ENCODE assay signal across 8 mouse cellular contexts in genomic region chr19:4304251-4304821, GRCm38 (mm10). TPM values are rescaled to one million over a fixed set of nuclear protein-coding genes. Genes with fewer than 3 reads are reported as not detected.
DNase-seq lines count a peak whose midpoint lies in the region; ATAC-seq lines count a peak whose summit lies in the region.

No protein-coding gene starts in this region.

- WGBS in forebrain, embryonic 14.5 days: 74% methylated on average over 5 of the region's 5 CpGs
- WGBS in limb, embryonic 15.5 days: 64% methylated on average over 5 of the region's 5 CpGs

- no peak overlapping the region for H3K27ac ChIP-seq in forebrain, embryonic 14.5 days (ENCODE audit: low read depth, low read length)
- H3K27ac ChIP-seq in limb, embryonic 15.5 days: peak overlapping the region; percentile 14; the same call in 1 of the 2 replicates

- peaks cover 40% of the 10 kb centered on the region for H3K4me1 ChIP-seq in forebrain, embryonic 14.5 days (ENCODE audit: control insufficient read depth, insufficient read depth, low read length)
- peaks cover 72% of the 10 kb centered on the region for H3K4me1 ChIP-seq in limb, embryonic 15.5 days

- H3K9me3 ChIP-seq in forebrain, embryonic 14.5 days (replicated peaks; ENCODE audit: control insufficient read depth, low read length): no peaks in the 10 kb centered on the region
- no peaks in the 10 kb centered on the region for H3K9me3 ChIP-seq in limb, embryonic 15.5 days

- peak overlapping the region; percentile 96 for H3K4me3 ChIP-seq in forebrain, embryonic 14.5 days (ENCODE audit: low read depth, low read length)
- H3K4me3 ChIP-seq in limb, embryonic 15.5 days: peak overlapping the region; percentile 99

- peak; percentile 62 to 75 for DNase-seq in spleen, adult 18-20 months
- no peak for DNase-seq in spleen, adult 12 weeks (ENCODE audit: low spot score)
- DNase-seq in forebrain, embryonic 14.5 days (ENCODE audit: low spot score): no peak
- DNase-seq in naive thymus-derived CD4-positive, alpha-beta T cell, adult 2 months (ENCODE audit: low read depth): peak; percentile 56
- no peak for DNase-seq in embryo, embryonic 10.5 days (ENCODE audit: low spot score)
- no peak for DNase-seq in adipocyte (ENCODE audit: low spot score)
- DNase-seq in right cerebral cortex, postnatal 25 days: no peak

- H3K4me2 ChIP-seq in forebrain, embryonic 14.5 days (ENCODE audit: low read length): peak overlapping the region; percentile 90
- H3K4me2 ChIP-seq in limb, embryonic 15.5 days: peak overlapping the region; percentile 71

- ATAC-seq in forebrain, embryonic 14.5 days: no peak
- no peak for ATAC-seq in limb, embryonic 15.5 days (ENCODE audit: insufficient number of reproducible peaks, low FRiP score, low TSS enrichment, low read depth)

- peak overlapping the region; percentile 97 for H3K9ac ChIP-seq in forebrain, embryonic 14.5 days (ENCODE audit: low read length)
- no peak overlapping the region for H3K9ac ChIP-seq in limb, embryonic 15.5 days

- no peaks in the 10 kb centered on the region for H3K27me3 ChIP-seq in forebrain, embryonic 14.5 days (replicated peaks; ENCODE audit: control insufficient read depth, insufficient read depth, low read length)
- no peaks in the 10 kb centered on the region for H3K27me3 ChIP-seq in limb, embryonic 15.5 days

- no peaks in the 10 kb centered on the region for H3K36me3 ChIP-seq in forebrain, embryonic 14.5 days (ENCODE audit: control insufficient read depth, insufficient read depth, low read length)
- H3K36me3 ChIP-seq in limb, embryonic 15.5 days: no peaks in the 10 kb centered on the region

RNA-seq across cellular contexts. Expression of gene Grk2, which starts 1.7 kb away (rescaled TPM):
- 17.1 and 21.0 TPM in 2 replicates for polyA plus RNA-seq in forebrain, embryonic 14.5 days (2014; fragmentation: Nextera tagmentation; extraction: Ambion mirVana)
- polyA plus RNA-seq in limb, embryonic 15.5 days (2015; fragmentation: Nextera tagmentation; extraction: Ambion mirVana): 18.5 and 20.5 TPM in 2 replicates

RNA-seq across cellular contexts. Expression of gene Ankrd13d, which starts 21.4 kb away (rescaled TPM):
- polyA plus RNA-seq in forebrain, embryonic 14.5 days (2014; fragmentation: Nextera tagmentation; extraction: Ambion mirVana): 16.3 and 23.9 TPM in 2 replicates
- polyA plus RNA-seq in limb, embryonic 15.5 days (2015; fragmentation: Nextera tagmentation; extraction: Ambion mirVana): 11.8 TPM in 2 replicates

RNA-seq across cellular contexts. Expression of gene Ssh3, which starts 35.4 kb away (rescaled TPM):
- 4.0 and 4.3 TPM in 2 replicates for polyA plus RNA-seq in forebrain, embryonic 14.5 days (2014; fragmentation: Nextera tagmentation; extraction: Ambion mirVana)
- 29.4 and 32.7 TPM in 2 replicates for polyA plus RNA-seq in limb, embryonic 15.5 days (2015; fragmentation: Nextera tagmentation; extraction: Ambion mirVana)

Comparison
In these comparisons a context has a peak if more than half of its experiments do, and no peak if none do; other contexts are left out.
1. DNase-seq: peak in spleen, adult 18-20 months (2 of 2) and naive thymus-derived CD4-positive, alpha-beta T cell, adult 2 months (single experiment); none in spleen, adult 12 weeks (single experiment), forebrain, embryonic 14.5 days (single experiment), embryo, embryonic 10.5 days (single experiment), adipocyte (single experiment) and right cerebral cortex, postnatal 25 days (single experiment).